Mouse (Mus musculus) stomach, postnatal 0 days (tissue): ENCODE measurements at regions not wholly inside any gene's neighbourhood (a gene's known extent, or its start where the extent isn't known, plus 50 kb on each side); places are given as distances from the start of the nearest gene placed in this dataset.

Experiments used
- CTCF ChIP-seq: IDR thresholded peaks from 2 replicates; pipeline ENCODE4 v1.5.1; 2016; ENCODE audit warnings: antibody characterized with exemption, low read depth, mild to moderate bottlenecking, moderate library complexity
- EP300 ChIP-seq: optimal IDR thresholded peaks from 2 replicates; pipeline ENCODE3; 2016; ENCODE audit warnings: antibody characterized with exemption

GRCm38 (mm10) chr14:87266309-87266708 lies 125.3 kb upstream of the Diaph3 start:
- TF ChIP-seq CTCF (no peak), EP300 (no peak)
